Mouse (Mus musculus): ENCODE results near the gene Rwdd1.
A peak's percentile ranks its signal among the peaks of the same experiment; 100 is the strongest.
"Not testable (repeated sequence)": the region's sequence is repeated elsewhere in the genome, so short reads cannot be mapped to it uniquely, and the experiment has no call there.

Rwdd1 gene

DNA sequence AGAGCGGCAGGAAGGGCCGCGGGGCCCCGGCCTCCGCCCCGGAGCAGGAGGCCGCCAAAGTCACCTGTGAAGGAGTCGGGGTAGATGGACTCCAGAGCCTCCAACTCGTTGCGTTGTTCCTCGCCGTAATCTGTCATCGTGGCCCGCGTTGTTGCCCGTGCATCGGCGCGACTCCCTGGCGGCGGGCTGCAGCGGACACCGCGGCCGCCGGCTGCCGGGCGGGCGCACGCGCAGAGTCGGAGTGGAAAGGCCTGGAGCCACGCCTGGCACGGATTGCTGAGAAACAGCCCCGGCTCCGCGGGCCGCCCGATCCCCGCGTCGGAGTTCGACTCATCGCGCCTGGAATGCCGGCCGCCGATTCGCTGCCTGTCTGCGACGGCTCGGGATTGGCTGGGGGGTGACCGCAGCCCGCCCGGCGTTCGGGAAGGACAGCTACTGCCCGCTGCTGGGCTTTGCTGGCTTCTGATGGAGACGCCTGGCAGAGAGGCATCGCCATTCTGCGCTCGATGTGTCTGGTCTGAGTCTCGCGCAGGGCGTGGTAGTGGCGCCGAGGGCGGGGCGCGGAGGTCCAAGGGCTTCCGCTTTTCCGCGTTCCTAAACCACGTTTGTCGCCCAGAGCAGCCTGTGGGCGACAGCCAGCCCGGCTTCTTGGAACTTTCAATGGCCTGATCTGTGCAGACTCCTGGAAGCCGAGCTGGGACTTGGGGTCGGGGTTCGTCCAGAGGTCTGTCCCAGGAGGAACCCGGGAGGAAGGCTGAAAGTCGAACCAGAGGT lies at the start of gene Rwdd1:
Rwdd1 (minus strand) TSS at position 323 of the 774 bp plus-strand sequence.
- DNase-seq (ENCODE audit: low read depth, low spot score), result peak; percentile 98

DNA sequence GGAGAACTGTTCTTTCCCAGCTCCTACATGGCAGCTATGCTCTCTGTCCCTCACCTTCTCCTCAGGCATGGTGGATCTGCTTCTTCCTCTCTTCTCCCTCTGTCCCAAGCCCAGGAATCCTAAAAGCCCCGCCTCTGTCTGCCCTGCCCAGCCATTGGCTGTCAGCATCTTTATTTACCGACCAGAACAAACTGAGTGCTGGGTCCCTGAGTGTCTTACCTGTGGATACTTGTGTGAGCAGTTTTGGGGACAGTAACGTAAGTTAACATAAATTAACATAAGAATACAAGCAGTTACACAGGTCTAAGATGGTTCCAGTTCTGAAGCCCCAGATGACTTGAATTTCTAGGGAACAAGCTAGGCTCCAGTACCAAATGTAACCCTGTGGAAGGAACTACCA lies 47.2 kb upstream of the Rwdd1 start:
- DNase-seq (ENCODE audit: low read depth, low spot score), result peak; percentile 55

DNA sequence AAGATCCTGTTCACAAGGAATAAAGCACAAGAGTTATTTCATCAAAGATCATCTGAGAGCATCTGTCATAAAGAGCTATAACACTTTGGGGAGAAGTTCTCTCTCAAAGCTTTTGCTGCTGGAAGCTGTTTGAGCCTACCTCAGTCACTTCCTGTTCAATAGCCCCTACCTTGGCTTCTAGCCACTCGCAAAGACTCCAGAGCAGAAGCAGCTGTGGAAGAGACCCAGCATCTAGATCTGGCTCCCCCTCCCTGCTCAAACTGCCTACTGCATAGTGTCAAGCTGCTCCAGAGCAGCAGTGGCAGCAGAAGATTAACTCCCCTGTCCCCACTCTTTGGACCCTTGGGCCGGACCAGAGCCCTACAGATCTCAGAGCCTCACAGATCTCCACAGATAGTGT lies 34.6 kb upstream of the Rwdd1 start:
- DNase-seq (ENCODE audit: low read depth, low spot score), result no peak

DNA sequence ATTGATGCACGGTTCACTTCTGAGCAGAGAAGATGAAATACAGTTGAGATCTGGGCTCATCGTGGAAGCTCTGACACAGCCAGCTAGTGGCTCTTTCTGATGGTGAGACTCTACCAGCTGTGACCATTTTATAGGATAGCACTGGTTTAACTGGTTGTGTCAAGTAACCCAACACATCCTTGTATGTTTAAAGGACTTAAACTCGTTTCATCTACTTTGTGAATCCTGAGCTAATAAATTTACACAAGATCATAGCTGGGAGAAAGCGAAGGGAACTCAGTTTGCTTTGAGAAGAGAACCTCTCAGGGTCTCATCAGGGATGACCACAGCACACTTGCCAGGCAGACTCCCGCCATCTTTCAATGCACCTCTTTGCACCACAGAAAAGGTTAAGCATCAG lies 24.8 kb upstream of the Rwdd1 start, which contains the start of gene Calhm4:
Calhm4 (minus strand) TSS at position 101 of the 400 bp plus-strand sequence.
- DNase-seq (ENCODE audit: low read depth, low spot score), result no peak

DNA sequence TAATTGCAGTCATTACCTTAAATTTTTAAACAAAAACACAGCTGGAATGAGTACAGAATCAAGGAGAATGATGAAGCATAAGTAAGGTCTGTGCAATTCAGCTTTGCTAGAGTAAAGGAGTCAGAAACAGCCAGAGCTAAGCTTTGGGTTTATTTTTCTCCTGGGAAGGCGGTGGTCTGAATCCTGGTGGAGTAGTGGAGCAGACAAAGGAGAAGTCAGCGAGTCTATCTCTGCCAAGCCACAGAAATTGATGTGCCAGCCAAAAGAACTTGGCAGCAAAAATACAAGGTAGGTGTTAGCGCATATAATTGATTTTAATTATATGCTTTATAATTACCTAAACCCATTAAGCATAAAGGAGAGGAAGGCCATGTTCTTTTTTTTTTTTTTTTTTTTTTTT lies 18.0 kb upstream of the Rwdd1 start, which contains the start of gene Trappc3l:
Trappc3l (plus strand) TSS at position 197 of the 400 bp plus-strand sequence.
- DNase-seq (ENCODE audit: low read depth, low spot score), result no peak

DNA sequence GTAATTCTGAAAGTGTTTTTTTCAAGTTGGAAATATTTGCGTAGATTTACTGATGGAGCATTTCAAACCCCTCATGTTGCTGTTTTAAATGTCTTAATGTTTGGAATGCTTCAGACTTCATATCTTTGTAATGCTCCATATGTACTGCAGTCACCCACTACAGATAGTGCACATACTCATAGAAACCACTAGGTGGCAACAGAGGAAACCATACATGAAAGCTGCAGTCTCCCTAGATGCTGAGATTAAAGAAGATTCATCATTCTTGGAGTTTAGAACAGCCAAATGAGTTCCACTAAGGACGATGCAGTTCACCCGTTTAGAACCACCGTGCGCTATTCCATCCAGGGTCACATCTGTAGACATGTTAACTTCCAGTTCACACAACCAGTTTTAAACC lies 17.2 kb upstream of the Rwdd1 start:
- peak; percentile 60 for DNase-seq (ENCODE audit: low read depth, low spot score)

GRCm38 (mm10) chr10:34033630-34034305 lies 14.3 kb upstream of the Rwdd1 start:
- DNase-seq (ENCODE audit: low read depth, low spot score), result peak; percentile 91

- DNase-seq (ENCODE audit: low read depth, low spot score), result no peak
Measured at GRCm38 (mm10) chr10:34030322-34030721, 10.9 kb upstream of the Rwdd1 start.

DNA sequence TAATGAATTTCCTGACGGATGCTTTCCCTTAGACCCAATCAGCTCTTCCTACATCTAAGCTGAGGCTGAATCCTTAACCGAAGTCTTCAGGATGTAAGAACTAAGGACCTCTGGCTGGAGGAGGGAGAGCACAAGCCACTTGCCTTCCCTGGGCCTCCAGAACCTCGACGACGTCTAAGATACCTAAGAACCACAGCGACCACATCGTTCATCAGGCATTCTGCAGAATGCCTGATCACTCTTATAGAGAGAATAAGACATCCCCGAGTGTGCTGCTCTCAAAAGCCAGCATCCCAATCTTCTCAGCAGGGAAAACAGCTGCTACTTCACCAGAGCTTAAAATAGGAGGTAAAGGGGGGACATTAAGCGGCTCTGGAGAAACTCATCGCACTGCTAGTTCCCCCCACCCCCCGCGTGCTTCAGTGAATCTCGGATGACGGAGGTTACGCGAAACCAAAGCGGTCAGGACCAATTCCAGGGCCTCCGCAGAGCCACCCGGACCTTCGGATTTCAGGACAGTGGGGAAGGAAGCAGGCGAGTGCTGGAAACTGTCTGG lies 600 bp downstream of the Rwdd1 start:
- no peak for DNase-seq (ENCODE audit: low read depth, low spot score)

DNA sequence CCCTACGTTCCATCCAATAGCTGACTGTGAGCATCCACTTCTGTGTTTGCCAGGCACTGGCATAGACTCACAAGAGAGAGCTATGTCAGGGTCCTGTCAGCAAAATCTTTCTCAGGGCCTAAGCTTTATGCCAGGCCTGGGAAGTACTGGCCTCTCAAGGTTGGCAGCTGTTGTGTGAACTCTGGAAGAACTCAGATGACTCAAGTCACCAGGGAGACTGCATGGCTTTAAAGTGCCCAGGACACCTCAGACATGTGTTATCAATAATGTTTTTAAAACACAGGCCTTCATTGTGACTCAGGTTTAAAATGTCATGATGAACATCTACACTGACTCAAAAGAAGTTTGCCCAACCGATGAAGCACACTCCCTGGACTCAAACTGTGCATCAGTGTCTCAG lies 6.2 kb downstream of the Rwdd1 start:
- no peak for DNase-seq (ENCODE audit: low read depth, low spot score)

- no peak for DNase-seq (ENCODE audit: low read depth, low spot score)
Measured at GRCm38 (mm10) chr10:34012581-34012980, 6.8 kb downstream of the Rwdd1 start.

GRCm38 (mm10) chr10:33998397-33998796 lies 21.0 kb downstream of the Rwdd1 start:
- no peak for DNase-seq (ENCODE audit: low read depth, low spot score)

GRCm38 (mm10) chr10:33996686-33997085 lies 22.7 kb downstream of the Rwdd1 start:
- not testable (repeated sequence) for DNase-seq (ENCODE audit: low read depth, low spot score)

GRCm38 (mm10) chr10:33986771-33987170 lies 32.7 kb downstream of the Rwdd1 start:
- peak; percentile 93 for DNase-seq (ENCODE audit: low read depth, low spot score)

GRCm38 (mm10) chr10:33974781-33975494 lies 44.5 kb downstream of the Rwdd1 start:
- no peak for DNase-seq (ENCODE audit: low read depth, low spot score)

- DNase-seq (ENCODE audit: low read depth, low spot score), result peak; percentile 31
Measured at GRCm38 (mm10) chr10:33952509-33952908, 66.9 kb downstream of the Rwdd1 start.

GRCm38 (mm10) chr10:33950803-33951583 lies 68.4 kb downstream of the Rwdd1 start, which contains the start of gene Zup1:
Gene Zup1 (minus strand): TSS chr10:33951269.
- peak; percentile 87 for DNase-seq (ENCODE audit: low read depth, low spot score)
